Mouse (Mus musculus) heart, adult 2 months (tissue): Measurements from ENCODE around the gene Zfhx3.

ENCODE experiments used
- CTCF ChIP-seq: fragments of 200-600 bp; IDR thresholded peaks from 2 replicates; pipeline ENCODE4 v1.8.1; 2022; ENCODE audit warnings: antibody characterized with exemption, mild to moderate bottlenecking, moderate library complexity
- EP300 ChIP-seq: fragments of 200-500 bp; IDR thresholded peaks from 2 replicates; pipeline ENCODE4 v1.6.1; 2011; ENCODE audit warnings: low read depth, low read length, control low read depth; ENCODE audit not compliant: insufficient read depth
- POLR2A ChIP-seq: fragments of 200-500 bp; IDR thresholded peaks from 2 replicates; pipeline ENCODE4 v1.6.1; 2011; ENCODE audit warnings: mild to moderate bottlenecking, low read depth, low read length, control low read depth; ENCODE audit not compliant: insufficient read depth

GRCm38 (mm10) chr8:108718031-108718430, 775.6 kb downstream of the Zfhx3 start:
- TF ChIP-seq CTCF (no peak), POLR2A (no peak), EP300 (no peak)
